Mouse (Mus musculus): ENCODE results near the gene Ifnar1.
"Not testable (repeated sequence)": the region's sequence is repeated elsewhere in the genome, so short reads cannot be mapped to it uniquely, and the experiment has no call there.

Gene Ifnar1

GRCm38 (mm10) chr16:91504701-91505100 lies 19.7 kb downstream of the Ifnar1 start:
- DNase-seq (ENCODE audit: low spot score): no peak

- DNase-seq (ENCODE audit: low spot score): no peak
These were observed 20.1 kb downstream of the Ifnar1 start for GRCm38 (mm10) chr16:91505116-91505601.

- DNase-seq (ENCODE audit: low spot score): no peak
These were observed 21.4 kb downstream of the Ifnar1 start for GRCm38 (mm10) chr16:91506396-91506795.

- peak; percentile 72 for DNase-seq (ENCODE audit: low spot score)
These were observed 27.2 kb downstream of the Ifnar1 start for GRCm38 (mm10) chr16:91512161-91512787.

GRCm38 (mm10) chr16:91513099-91513498 lies 28.1 kb downstream of the Ifnar1 start:
- DNase-seq (ENCODE audit: low spot score): no peak

- DNase-seq (ENCODE audit: low spot score): no peak
These were observed 32.0 kb downstream of the Ifnar1 start for GRCm38 (mm10) chr16:91517020-91517419.

- DNase-seq (ENCODE audit: low spot score): no peak
These were observed 37.0 kb downstream of the Ifnar1 start for GRCm38 (mm10) chr16:91522040-91522439.

- DNase-seq (ENCODE audit: low spot score): no peak
These were observed 37.7 kb downstream of the Ifnar1 start for GRCm38 (mm10) chr16:91522479-91523309.

- no peak for DNase-seq (ENCODE audit: low spot score)
These were observed 39.2 kb downstream of the Ifnar1 start for GRCm38 (mm10) chr16:91524206-91524605.

- no peak for DNase-seq (ENCODE audit: low spot score)
These were observed 41.2 kb downstream of the Ifnar1 start for GRCm38 (mm10) chr16:91526274-91526673.

GRCm38 (mm10) chr16:91527051-91527450 lies 42.0 kb downstream of the Ifnar1 start:
- no peak for DNase-seq (ENCODE audit: low spot score)

- no peak for DNase-seq (ENCODE audit: low spot score)
These were observed 42.5 kb downstream of the Ifnar1 start for GRCm38 (mm10) chr16:91527500-91527899.

- DNase-seq (ENCODE audit: low spot score): no peak
These were observed 43.5 kb downstream of the Ifnar1 start for GRCm38 (mm10) chr16:91528578-91528977.

GRCm38 (mm10) chr16:91530830-91531229 lies 45.8 kb downstream of the Ifnar1 start:
- not testable (repeated sequence) for DNase-seq (ENCODE audit: low spot score)

GRCm38 (mm10) chr16:91531856-91532255 lies 46.8 kb downstream of the Ifnar1 start:
- no peak for DNase-seq (ENCODE audit: low spot score)

- no peak for DNase-seq (ENCODE audit: low spot score)
These were observed 47.4 kb downstream of the Ifnar1 start for GRCm38 (mm10) chr16:91532429-91532828.

GRCm38 (mm10) chr16:91533097-91534001 lies 48.3 kb downstream of the Ifnar1 start:
- no peak for DNase-seq (ENCODE audit: low spot score)

- DNase-seq (ENCODE audit: low spot score): no peak
These were observed 49.4 kb downstream of the Ifnar1 start for GRCm38 (mm10) chr16:91534477-91534876.

- DNase-seq (ENCODE audit: low spot score): no peak
These were observed 49.9 kb downstream of the Ifnar1 start for GRCm38 (mm10) chr16:91534888-91535287.

- no peak for DNase-seq (ENCODE audit: low spot score)
These were observed 51.3 kb downstream of the Ifnar1 start for GRCm38 (mm10) chr16:91536372-91536771.

GRCm38 (mm10) chr16:91537065-91537464 lies 52.0 kb downstream of the Ifnar1 start:
- DNase-seq (ENCODE audit: low spot score): no peak

- no peak for DNase-seq (ENCODE audit: low spot score)
These were observed 53.0 kb downstream of the Ifnar1 start for GRCm38 (mm10) chr16:91538051-91538450.
